Mouse (Mus musculus): ENCODE measurements at regions not wholly inside any gene's neighbourhood (a gene's known extent, or its start where the extent isn't known, plus 50 kb on each side); places are given as distances from the start of the nearest gene placed in this dataset.

DNA sequence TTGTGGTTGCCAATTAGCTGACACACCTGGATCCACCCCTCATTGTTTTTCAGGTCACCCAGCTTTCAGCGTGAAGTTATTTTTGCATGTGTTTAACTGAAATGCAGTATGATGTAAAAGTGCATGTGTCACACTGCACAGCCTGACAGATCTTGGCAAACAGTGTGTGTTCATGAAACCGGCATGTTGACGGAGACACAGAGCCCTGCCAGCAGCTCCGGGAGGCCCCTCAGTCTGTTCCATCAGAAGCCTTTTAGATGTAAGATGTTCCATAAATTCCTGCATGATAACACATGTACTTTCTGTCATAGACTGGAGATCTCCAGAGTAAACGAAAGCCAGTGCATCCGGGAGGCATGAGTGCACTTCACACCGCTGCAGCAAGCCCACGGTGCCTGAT lies 159.5 kb downstream of the Auh start:
- H3K4me3 ChIP-seq (ENCODE audit: low read depth, low read length), result no peak overlapping the region
- H3K36me3 ChIP-seq (ENCODE audit: control insufficient read depth, insufficient read depth, low read length), result no peaks in the 10 kb centered on the region
- H3K27ac ChIP-seq (ENCODE audit: low read depth, low read length), result no peak overlapping the region
- no peaks in the 10 kb centered on the region for H3K27me3 ChIP-seq (ENCODE audit: control insufficient read depth, insufficient read depth, low read length)
- 71% methylated on average over 8 of the region's 8 CpGs for WGBS (ENCODE audit: insufficient replicate concordance)
- no peak for ATAC-seq (replicated peaks; ENCODE audit: insufficient number of reproducible peaks, low FRiP score, low TSS enrichment)
- H3K4me1 ChIP-seq (ENCODE audit: control insufficient read depth, insufficient read depth, low read length), result peaks cover 13% of the 10 kb centered on the region
- no peak overlapping the region for H3K4me2 ChIP-seq
- no peak overlapping the region for H3K9ac ChIP-seq (ENCODE audit: low read depth, low read length)
- H3K9me3 ChIP-seq (replicated peaks; ENCODE audit: control insufficient read depth, low read length), result no peaks in the 10 kb centered on the region

DNA sequence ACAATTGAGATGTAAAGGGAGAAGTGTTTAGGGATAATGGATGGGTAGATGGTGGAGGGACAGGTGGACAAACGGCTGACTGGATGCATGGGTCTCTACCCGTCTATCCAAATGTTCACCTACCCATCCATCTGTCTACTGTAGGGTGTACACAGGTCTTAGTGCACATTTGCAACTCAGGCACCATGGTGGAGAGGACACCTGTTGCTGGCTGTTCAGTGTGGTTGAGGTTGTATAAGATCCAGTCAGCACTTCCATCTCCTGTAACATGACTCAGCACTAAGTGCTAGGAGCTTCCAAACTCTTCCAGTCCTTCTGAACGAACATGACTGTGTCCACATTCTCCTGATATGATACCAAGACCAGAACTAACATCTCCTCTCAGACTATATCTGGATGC lies 158.0 kb downstream of the Auh start:
- Histone ChIP-seq H3K4me3 (ENCODE audit: low read depth, low read length) (no peak overlapping the region), H3K4me1 (ENCODE audit: control insufficient read depth, insufficient read depth, low read length) (peaks cover 2% of the 10 kb centered on the region), H3K4me2 (no peak overlapping the region), H3K9me3 (replicated peaks; ENCODE audit: control insufficient read depth, low read length) (no peaks in the 10 kb centered on the region), H3K9ac (ENCODE audit: low read depth, low read length) (no peak overlapping the region), H3K27me3 (ENCODE audit: control insufficient read depth, insufficient read depth, low read length) (no peaks in the 10 kb centered on the region), H3K27ac (ENCODE audit: low read depth, low read length) (no peak overlapping the region), H3K36me3 (ENCODE audit: control insufficient read depth, insufficient read depth, low read length) (no peaks in the 10 kb centered on the region)
- ATAC-seq (replicated peaks; ENCODE audit: insufficient number of reproducible peaks, low FRiP score, low TSS enrichment), result no peak
- WGBS (ENCODE audit: insufficient replicate concordance), result 83% methylated on average over 3 of the region's 3 CpGs

DNA sequence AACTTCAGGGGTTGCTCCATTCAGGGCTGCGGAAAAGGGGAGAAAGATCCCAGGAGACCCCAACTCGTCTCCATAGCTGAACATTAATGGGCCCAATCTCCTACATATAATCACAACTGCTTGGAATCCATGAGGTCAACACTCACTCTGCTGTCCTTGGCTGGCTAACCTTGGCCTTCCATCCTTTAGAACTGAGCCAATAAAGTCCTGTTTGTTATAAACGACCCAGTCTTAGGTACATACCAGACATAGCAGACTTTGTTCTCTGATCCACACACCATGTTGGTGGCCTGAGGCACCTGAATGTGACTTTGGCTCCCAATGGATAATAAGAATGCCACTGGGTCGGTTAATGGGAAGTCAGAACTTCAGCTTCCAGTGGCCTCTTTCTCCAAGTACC lies 157.4 kb downstream of the Auh start:
- Histone ChIP-seq H3K36me3 (ENCODE audit: control insufficient read depth, insufficient read depth, low read length) (no peaks in the 10 kb centered on the region), H3K9ac (ENCODE audit: low read depth, low read length) (no peak overlapping the region), H3K27me3 (ENCODE audit: control insufficient read depth, insufficient read depth, low read length) (no peaks in the 10 kb centered on the region), H3K9me3 (replicated peaks; ENCODE audit: control insufficient read depth, low read length) (no peaks in the 10 kb centered on the region), H3K27ac (ENCODE audit: low read depth, low read length) (no peak overlapping the region), H3K4me3 (ENCODE audit: low read depth, low read length) (no peak overlapping the region), H3K4me1 (ENCODE audit: control insufficient read depth, insufficient read depth, low read length) (no peaks in the 10 kb centered on the region), H3K4me2 (no peak overlapping the region)
- ATAC-seq (replicated peaks; ENCODE audit: insufficient number of reproducible peaks, low FRiP score, low TSS enrichment), result no peak
- 75% methylated on average over 4 of the region's 4 CpGs for WGBS (ENCODE audit: insufficient replicate concordance)

DNA sequence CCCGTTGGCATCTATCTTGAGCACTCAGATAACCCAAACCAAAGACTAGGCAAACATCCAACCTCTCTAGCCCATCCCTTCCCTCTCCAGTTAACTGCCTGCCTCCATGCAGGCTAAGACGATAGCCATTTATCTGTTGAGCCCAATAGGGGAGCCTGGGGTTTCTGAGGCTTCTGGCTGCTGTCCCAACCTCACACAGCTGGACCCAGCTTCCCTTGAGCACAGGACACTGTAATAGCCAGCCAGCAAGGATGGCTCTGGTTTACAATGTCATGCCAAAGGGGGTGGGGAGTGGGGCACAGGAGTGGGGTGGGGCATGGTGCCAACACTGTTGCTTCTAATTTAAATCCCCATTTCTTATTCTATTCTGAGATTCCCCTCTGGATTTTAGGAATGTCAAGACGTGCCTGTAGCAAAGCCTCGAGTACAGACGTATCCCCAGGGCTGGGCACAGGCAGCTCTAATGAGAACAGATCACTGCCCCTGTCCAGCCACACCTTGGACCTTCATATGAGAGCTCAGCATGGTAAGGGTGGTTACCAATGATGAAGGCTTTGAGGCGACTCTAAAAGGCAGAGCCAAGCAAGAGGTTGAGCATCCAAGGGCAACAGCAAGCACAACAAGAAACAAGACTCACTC lies 152.0 kb downstream of the Auh start:
- Histone ChIP-seq H3K36me3 (ENCODE audit: control insufficient read depth, insufficient read depth, low read length) (no peaks in the 10 kb centered on the region), H3K27ac (ENCODE audit: low read depth, low read length) (no peak overlapping the region), H3K4me2 (no peak overlapping the region), H3K9me3 (replicated peaks; ENCODE audit: control insufficient read depth, low read length) (no peaks in the 10 kb centered on the region), H3K4me3 (ENCODE audit: low read depth, low read length) (no peak overlapping the region), H3K9ac (ENCODE audit: low read depth, low read length) (no peak overlapping the region), H3K27me3 (ENCODE audit: control insufficient read depth, insufficient read depth, low read length) (no peaks in the 10 kb centered on the region), H3K4me1 (ENCODE audit: control insufficient read depth, insufficient read depth, low read length) (no peaks in the 10 kb centered on the region)
- no peak for ATAC-seq (replicated peaks; ENCODE audit: insufficient number of reproducible peaks, low FRiP score, low TSS enrichment)
- 68% methylated on average over 6 of the region's 6 CpGs for WGBS (ENCODE audit: insufficient replicate concordance)

DNA sequence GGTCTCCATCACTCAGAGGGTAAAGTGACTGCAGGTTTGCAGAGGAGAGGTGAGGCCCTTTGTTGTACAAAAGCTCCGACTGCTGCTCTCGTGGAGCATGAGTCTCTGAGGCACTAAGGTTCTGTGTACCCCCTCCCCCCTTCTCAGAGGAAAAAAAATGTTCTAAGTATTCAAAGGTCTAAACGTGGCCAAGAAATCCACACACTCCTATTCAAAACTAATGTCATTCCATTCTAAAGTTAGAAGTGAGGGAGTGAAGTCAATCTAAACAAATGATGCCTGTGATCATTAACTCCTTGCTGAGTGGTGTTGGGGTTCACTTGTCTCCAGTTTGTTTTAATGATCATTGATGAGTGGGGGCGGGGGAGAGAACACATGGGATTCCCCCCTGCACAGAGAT lies 150.6 kb downstream of the Auh start:
- Histone ChIP-seq H3K4me2 (no peak overlapping the region), H3K27me3 (ENCODE audit: control insufficient read depth, insufficient read depth, low read length) (no peaks in the 10 kb centered on the region), H3K27ac (ENCODE audit: low read depth, low read length) (no peak overlapping the region), H3K9me3 (replicated peaks; ENCODE audit: control insufficient read depth, low read length) (no peaks in the 10 kb centered on the region), H3K4me3 (ENCODE audit: low read depth, low read length) (no peak overlapping the region), H3K9ac (ENCODE audit: low read depth, low read length) (no peak overlapping the region), H3K36me3 (ENCODE audit: control insufficient read depth, insufficient read depth, low read length) (no peaks in the 10 kb centered on the region), H3K4me1 (ENCODE audit: control insufficient read depth, insufficient read depth, low read length) (no peaks in the 10 kb centered on the region)
- ATAC-seq (replicated peaks; ENCODE audit: insufficient number of reproducible peaks, low FRiP score, low TSS enrichment), result no peak
- 28% methylated on average over 4 of the region's 4 CpGs for WGBS (ENCODE audit: insufficient replicate concordance)
